Mouse (Mus musculus): ENCODE measurements at regions not wholly inside any gene's neighbourhood (a gene's known extent, or its start where the extent isn't known, plus 50 kb on each side); places are given as distances from the start of the nearest gene placed in this dataset.
A peak's percentile ranks its signal among the peaks of the same experiment; 100 is the strongest.

GRCm38 (mm10) chr15:36889072-36889471 lies 118.5 kb downstream of the Zfp706 start:
- no peak for DNase-seq (ENCODE audit: low spot score)

DNA sequence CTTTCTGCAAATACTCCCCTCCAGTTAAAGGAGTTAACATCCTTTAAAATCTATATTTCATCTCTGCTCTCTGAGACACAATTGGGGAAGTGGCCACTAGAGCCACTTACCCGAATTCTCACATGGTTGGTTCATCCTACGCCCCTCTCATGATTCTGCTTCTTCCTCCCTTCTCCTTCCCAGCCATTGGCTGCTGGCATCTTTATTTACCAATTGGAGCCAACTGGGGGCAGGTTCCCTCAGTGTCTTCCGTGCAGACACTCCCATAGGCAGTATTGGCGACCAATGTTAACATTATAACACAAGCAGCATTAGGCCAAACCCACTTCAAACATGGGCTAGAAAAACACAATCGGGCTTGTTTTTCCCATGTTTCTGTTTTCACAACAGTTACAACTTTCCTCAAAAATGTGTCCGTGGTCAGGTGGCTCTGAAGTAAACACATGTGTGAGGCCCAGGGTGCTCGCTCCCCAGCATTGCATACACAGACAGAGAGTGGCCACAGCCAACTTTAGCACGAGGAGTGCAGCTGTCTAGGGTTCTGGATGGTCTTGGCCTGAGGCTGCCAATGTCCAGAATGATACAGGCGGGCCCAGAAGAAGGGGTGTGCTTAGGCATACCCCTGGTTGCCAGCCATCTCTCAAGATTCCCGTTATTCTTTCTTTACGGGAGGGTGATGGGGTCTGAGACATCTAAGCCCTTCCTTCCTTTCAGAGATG lies 119.1 kb downstream of the Zfp706 start:
- DNase-seq (ENCODE audit: low spot score), result no peak

- no peak for DNase-seq (ENCODE audit: low spot score)
These were observed 122.8 kb downstream of the Zfp706 start for GRCm38 (mm10) chr15:36884671-36885365.

- DNase-seq (ENCODE audit: low spot score), result no peak
These were observed 123.5 kb downstream of the Zfp706 start for GRCm38 (mm10) chr15:36884074-36884473.

DNA sequence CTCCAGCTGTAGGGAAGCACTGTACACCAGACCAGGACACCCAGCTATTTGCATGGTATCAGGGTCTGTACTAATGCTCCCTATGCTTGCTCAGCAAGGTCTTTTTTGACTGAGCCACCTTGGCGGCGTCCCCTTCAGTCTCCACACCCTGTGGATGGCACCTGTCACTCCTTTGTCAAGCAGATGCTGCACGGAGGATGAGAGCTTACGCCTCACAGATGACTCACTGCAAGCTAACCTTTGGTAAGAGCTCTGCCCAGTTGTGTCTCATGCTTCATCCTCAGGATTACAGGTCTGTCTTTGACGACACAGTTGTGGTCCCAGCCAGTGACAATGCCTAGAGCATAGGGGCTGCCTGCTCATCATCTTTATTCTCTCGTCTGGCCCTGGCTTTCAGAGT lies 124.4 kb downstream of the Zfp706 start:
- no peak for DNase-seq (ENCODE audit: low spot score)

DNA sequence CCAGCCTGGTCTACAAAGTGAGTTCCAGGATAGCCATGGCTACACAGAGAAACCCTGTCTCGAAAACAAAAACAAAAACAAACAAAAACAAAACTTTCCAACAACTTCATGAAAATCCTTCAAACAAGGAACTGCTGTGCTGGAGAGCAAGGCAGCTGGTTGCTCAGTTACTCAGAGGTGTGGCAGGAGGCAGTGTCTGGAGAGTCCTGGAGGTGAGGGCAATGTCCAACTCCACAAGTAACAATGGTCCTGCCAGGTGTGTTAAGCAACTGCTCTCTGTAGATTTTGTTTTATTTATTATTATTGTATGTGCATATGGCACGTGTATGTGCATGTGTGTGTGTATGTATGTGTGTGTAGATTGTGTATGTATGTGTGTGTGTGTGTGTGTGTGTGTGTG lies 126.0 kb downstream of the Zfp706 start:
- no peak for DNase-seq (ENCODE audit: low spot score)

- DNase-seq (ENCODE audit: low spot score), result no peak
These were observed 127.0 kb downstream of the Zfp706 start for GRCm38 (mm10) chr15:36880602-36881001.

- no peak for DNase-seq (ENCODE audit: low spot score)
These were observed 128.0 kb downstream of the Zfp706 start for GRCm38 (mm10) chr15:36879587-36879986.

DNA sequence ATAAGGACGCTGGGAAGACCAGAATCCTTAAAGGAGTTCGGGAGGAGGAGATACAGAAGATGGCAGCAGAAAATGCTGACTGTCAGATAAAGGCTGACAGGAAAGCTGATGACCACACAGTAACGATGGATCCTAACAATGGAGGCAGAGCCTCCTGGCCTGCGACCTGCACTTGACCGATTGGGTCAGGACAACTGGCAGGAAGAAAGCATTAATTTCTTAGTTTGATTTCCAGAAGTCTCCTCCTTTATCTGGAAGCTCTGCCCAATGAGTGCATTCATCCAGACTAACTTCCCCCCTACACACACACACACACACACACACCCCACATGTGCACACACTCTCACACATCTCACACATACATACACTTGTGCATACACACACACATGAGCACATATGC lies 128.6 kb downstream of the Zfp706 start:
- DNase-seq (ENCODE audit: low spot score), result no peak

GRCm38 (mm10) chr15:36878276-36878675 lies 129.3 kb downstream of the Zfp706 start:
- no peak for DNase-seq (ENCODE audit: low spot score)

GRCm38 (mm10) chr15:36877501-36877900 lies 130.1 kb downstream of the Zfp706 start:
- no peak for DNase-seq (ENCODE audit: low spot score)

DNA sequence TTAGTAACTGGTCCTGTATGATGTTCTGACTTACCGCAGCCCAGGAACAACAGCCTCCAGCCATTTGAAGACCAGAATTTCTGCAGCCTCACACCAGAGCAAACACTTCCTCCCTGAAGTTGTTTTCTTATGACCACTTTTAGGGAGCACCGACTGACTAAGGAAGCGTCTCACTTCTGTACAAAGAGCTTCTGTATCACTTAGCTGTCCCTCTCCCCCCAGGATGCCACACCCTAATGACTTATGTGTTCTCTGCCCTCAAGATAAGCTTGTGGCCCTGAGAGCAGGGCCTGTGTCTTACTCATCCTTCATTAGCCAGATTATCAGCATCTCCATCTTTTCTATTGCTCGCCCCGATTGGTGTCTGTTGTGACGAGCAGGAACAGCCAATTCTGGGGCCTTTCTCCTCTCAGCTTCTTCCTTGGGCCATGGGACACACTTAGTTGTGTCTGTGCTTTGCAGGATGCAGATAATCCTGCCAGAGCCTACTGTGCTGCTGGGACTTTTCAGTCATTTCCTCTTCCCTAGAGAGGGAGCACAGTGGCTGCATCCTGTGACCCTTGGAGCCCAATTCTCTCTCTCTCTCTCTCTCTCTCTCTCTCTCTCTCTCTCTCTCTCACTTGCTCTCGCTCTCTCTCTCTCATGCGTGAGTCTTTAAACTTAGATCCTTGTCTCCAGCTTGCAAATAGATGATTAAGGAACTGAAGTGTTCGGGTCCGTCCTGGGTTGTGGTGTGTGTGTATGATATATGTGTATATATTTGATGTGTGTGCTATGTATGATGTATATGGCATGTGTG lies 131.4 kb downstream of the Zfp706 start:
- DNase-seq (ENCODE audit: low spot score), result no peak

- DNase-seq (ENCODE audit: low spot score), result no peak
These were observed 133.0 kb downstream of the Zfp706 start for GRCm38 (mm10) chr15:36874555-36874954.

GRCm38 (mm10) chr15:36873884-36874243 lies 133.7 kb downstream of the Zfp706 start:
- DNase-seq (ENCODE audit: low spot score), result no peak

DNA sequence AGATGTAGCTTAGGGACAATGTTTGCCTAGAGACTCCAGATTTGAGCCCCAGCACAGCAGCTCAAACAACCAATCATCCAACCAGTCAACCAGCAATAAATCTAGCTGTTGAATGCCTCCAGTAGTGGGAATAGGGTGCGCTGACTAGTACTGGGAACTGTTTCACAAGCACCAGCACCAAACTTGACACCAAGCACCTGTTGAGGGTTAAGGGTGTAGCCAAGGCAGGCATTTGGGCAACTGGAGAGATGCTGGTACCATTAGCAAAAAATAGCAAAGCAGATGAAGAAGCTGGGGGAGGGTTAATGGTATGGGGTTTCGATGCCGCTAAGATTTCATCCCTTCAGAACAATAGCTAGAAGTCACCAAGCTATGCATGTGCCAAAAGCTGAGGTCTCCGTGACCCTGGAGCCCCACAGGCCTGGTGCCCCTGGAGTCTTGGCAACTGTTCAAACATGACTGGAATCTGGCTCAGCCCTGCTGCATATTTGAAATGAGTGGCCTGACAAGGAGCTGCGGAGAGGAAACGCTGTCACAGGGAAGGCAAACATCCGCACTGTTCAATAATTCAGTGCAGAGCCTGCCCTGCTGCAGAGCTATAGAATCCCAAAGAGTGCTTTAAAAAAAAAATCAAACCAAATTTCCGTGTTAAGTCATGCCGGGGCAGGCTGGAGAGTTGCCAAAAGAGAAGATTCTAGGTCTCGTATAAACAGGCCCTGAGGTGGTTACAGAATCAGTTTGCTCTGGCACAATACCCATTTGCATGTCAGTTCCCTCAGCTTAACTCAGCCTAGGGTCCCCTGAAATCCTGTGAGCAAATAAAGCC lies 134.3 kb downstream of the Zfp706 start:
- peak; percentile 41 for DNase-seq (ENCODE audit: low spot score)

GRCm38 (mm10) chr15:36872566-36872965 lies 135.0 kb downstream of the Zfp706 start:
- no peak for DNase-seq (ENCODE audit: low spot score)

DNA sequence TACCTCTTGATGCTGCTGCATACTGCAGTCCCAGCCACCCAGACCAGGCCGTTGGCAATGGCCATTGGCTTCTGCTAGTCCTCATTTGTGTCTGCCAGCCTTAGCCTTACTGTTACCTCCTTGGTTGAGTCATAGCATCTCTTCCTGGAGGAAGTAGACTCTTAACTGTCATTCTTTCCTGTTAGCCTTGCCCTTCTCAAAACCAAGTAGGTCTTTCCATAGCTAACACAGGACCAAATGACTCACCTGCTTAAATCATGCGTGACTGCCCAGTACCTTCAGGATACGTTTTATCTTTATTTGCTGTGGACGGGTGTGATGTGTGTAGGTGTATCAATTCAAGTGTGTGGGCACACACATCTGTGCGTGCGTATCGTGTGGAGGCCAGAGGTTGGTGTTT lies 136.9 kb downstream of the Zfp706 start:
- no peak for DNase-seq (ENCODE audit: low spot score)

DNA sequence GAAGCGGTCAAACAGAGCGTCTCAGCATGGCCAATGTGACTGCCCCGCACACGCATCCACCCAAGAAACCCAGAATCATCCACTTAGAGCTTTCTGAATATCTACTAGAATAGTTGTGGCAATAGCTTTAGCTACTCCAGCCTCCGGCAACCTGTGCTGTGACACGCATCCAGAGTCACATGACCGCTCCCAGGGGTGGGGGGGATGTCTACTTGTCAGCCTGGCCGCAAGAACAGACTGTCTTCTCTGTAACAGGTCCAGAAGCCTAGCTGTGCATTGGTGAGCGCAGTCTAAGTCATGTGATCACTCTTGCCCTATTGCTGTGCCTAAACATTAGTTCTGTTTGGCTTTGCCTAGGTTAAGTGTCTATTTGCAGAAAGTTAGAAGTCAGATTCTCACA lies 137.5 kb downstream of the Zfp706 start:
- no peak for DNase-seq (ENCODE audit: low spot score)

DNA sequence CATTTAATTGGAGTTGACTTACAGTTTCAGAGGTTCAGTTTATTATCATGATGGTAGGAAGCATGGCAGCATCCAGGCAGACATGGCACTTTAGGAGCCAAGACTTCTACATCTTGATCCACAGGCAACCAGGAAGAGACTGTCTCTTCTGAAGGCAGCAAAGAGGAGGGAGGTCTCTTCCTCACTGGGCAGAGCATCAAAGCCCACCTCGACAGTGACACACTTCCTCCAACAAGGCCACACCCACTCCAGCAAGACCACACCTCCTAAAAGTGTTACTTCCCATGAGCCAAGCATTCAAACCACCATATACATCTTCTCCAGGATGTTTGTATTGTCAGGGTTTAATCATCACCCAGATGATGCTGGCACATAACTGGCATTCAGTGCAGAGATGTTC lies 141.5 kb downstream of the Zfp706 start:
- DNase-seq (ENCODE audit: low spot score), result no peak

GRCm38 (mm10) chr15:36865332-36865731 lies 142.2 kb downstream of the Zfp706 start:
- no peak for DNase-seq (ENCODE audit: low spot score)

GRCm38 (mm10) chr15:36864046-36864445 lies 143.5 kb downstream of the Zfp706 start:
- DNase-seq (ENCODE audit: low spot score), result no peak

- no peak for DNase-seq (ENCODE audit: low spot score)
These were observed 148.9 kb downstream of the Zfp706 start for GRCm38 (mm10) chr15:36858711-36859110.

All from gastrocnemius, adult 18-20 months (tissue).